Mouse (Mus musculus) activated CD4-positive, CD25-positive, alpha-beta regulatory T cell, adult 4 months (primary cell): ENCODE data around the gene B3galnt2. TPM values are rescaled to one million over a fixed set of nuclear protein-coding genes. Genes with fewer than 3 reads are reported as not detected.
"Not testable (repeated sequence)": the region's sequence is repeated elsewhere in the genome, so short reads cannot be mapped to it uniquely, and the experiment has no call there.

ENCODE experiments used
- ATAC-seq: one replicate; pipeline ENCODE4 v1.8.0; 2017
- polyA plus RNA-seq, 2 experiments: library from polyadenylated mRNA; unstranded; fragments of 100-300 nt; shearing (Covaris generic); gene quantifications; one replicate each; pipeline ENCODE4 v1.2.1; 2017

The B3galnt2 gene
- 10 to 100 TPM; 10.4 to 14.0 TPM for polyA plus RNA-seq

GRCm38 (mm10) chr13:13953874-13954832, at the start of gene B3galnt2:
Gene B3galnt2 (plus strand): TSS chr13:13954469.
- ATAC-seq, result peak; percentile 93

DNA sequence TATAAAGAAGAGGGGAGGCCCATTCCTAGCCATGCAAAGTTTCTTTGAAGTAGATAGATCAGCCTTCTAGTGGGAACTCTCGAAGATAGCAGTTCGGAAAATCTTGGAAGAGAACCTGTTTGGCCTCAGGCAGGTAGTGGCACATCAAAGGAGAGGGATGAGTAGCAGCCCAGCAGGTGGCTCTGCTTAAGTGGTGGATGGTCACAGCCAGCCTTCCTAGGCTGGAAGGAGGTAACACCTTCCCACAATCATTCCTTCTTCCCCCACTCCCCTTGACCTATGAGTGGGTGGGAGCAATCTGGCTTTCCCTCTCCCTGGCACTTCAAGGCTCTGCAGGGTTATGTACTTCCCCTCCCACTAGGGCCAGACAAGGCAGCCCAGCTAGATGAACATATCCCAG, 42.9 kb upstream of the B3galnt2 start:
- no peak for ATAC-seq

DNA sequence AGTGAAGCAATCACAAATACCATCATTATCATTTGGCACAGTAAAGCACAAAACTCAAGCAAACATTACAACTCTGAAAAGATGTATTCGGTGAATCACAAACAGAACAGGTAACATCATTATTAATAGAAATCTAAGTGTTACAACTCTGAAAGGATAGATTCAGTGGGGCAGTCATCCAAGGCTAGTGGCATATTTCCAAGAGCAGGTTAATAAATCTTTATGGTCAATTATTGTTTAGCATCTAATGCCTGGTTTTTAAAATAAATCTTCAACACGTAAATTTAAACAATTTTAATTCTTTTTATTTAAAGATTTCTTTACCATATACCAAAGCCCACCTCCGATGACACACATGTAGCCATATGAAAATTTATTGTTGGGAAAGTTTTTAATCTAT, 34.9 kb upstream of the B3galnt2 start:
- no peak for ATAC-seq

GRCm38 (mm10) chr13:13922526-13922925, 31.7 kb upstream of the B3galnt2 start:
- no peak for ATAC-seq

DNA sequence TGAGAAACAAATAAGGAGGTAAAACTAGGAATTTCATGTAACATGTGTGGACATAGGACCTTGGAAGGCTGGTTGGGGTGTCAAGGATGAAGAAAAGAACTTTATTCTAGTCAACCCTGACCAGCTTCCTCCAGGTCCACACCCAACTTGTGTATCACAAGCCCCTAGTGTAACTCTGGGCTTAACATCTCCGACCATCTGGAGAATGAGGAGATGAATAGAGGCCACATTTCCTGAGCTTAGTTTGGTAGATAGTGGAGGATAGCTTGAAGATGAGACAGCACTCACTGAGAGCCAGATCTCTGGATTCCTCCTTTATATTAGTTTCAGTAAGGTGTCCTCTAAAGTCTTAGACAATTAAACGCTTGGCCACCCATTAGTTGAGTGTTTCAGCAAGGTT, 24.3 kb upstream of the B3galnt2 start:
- no peak for ATAC-seq

DNA sequence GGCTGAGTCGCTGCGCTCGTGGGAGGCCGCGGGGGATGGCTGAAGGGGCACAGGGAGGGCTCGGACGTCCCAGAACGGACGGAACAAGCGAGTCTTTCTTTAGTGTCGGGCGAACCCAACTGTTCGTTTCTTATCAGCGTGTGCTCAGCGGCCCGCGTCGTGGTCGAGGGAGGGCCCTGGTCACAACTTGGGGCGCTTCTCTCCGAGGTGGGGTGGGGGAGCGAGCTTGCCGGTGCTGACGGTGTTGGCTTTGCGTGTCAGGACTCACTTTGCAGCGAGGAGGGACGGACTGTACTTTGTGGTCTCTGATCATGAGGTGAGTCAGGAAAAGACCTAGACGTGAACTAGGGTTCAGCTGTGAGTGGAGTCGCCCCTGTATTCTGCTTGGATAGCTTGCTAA, 662 bp downstream of the B3galnt2 start:
- ATAC-seq, result peak; percentile 1

DNA sequence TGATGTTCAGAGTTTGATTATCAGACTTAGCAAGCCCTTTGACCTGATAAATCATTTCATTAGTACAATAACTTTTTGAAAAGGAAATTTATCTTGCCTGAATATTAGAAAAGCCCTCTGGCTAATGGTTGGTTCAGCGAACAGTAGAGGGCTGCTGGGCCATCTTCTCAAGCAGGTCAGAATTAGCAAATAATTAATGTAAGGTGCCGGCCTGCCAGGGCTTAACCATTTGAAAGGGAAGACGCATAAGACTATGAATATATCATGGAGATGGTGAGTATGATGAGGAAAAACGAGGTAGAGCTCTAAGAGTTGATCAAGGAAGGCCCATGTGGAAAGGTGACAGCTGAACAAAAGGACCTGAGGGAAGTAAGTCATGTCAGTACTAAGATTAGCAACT, 2.4 kb downstream of the B3galnt2 start:
- ATAC-seq, result no peak

GRCm38 (mm10) chr13:13960211-13960610, 5.9 kb downstream of the B3galnt2 start:
- ATAC-seq, result no peak

- no peak for ATAC-seq
Observed at GRCm38 (mm10) chr13:13961046-13961445, 6.8 kb downstream of the B3galnt2 start.

DNA sequence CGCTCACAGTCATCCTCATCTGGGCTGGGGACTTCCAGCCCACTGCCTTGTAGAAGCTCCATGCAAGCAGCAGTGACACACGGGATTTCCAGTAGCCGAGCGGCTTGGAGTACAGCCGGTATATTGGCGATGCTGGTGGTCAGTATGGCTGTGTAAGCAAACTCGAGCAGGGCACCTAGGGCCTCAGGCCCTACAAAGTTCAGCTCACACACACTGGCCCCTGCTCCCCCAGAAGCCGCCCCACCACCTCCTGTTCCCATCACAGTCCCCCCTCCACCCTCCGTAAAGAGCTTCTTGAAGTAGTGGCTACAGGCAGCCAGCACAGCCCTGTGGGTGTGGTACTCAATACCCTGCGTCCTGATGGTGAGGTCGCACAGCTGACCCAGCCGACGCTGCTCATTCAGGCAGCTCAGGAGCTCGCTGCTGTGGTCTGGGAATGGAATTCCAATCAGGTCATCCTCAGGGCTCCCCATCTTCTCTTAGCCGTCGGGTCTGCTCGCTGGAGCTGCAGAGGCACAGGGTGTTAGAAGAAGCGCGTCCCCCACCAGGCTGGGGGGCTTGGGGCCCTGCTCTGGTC, 11.2 kb downstream of the B3galnt2 start:
- no peak for ATAC-seq

DNA sequence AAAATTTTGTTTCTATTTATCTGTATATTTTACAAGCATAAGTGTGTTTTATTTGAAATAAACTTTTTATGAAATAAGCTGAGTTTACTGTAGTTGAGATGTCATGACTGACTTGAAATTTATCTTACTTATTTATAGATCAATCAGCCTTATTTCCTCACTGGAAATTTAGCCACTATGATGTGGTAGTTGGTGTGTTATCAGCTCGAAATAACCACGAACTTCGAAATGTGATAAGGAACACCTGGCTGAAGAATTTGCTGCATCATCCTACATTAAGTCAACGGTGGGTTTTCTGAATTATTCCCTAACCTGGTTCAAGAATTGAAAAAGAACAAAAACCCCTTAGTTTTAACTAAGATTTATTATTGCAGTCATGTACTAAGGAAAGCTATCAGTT, 11.9 kb downstream of the B3galnt2 start:
- ATAC-seq, result no peak

- ATAC-seq, result no peak
Observed at GRCm38 (mm10) chr13:13968629-13969111, 14.4 kb downstream of the B3galnt2 start.

GRCm38 (mm10) chr13:13969796-13970195, 15.5 kb downstream of the B3galnt2 start:
- no peak for ATAC-seq

GRCm38 (mm10) chr13:13981842-13982241, 27.6 kb downstream of the B3galnt2 start:
- not testable (repeated sequence) for ATAC-seq

GRCm38 (mm10) chr13:13983523-13983922, 29.3 kb downstream of the B3galnt2 start:
- no peak for ATAC-seq

GRCm38 (mm10) chr13:13989135-13989534, 34.9 kb downstream of the B3galnt2 start:
- no peak for ATAC-seq

- ATAC-seq, result no peak
Observed at GRCm38 (mm10) chr13:13990391-13990790, 36.1 kb downstream of the B3galnt2 start.

GRCm38 (mm10) chr13:13993041-13993440, 38.8 kb downstream of the B3galnt2 start:
- ATAC-seq, result no peak

- no peak for ATAC-seq
Observed at GRCm38 (mm10) chr13:13995046-13995445, 40.8 kb downstream of the B3galnt2 start.

GRCm38 (mm10) chr13:13997476-13997875, 43.2 kb downstream of the B3galnt2 start:
- ATAC-seq, result no peak

DNA sequence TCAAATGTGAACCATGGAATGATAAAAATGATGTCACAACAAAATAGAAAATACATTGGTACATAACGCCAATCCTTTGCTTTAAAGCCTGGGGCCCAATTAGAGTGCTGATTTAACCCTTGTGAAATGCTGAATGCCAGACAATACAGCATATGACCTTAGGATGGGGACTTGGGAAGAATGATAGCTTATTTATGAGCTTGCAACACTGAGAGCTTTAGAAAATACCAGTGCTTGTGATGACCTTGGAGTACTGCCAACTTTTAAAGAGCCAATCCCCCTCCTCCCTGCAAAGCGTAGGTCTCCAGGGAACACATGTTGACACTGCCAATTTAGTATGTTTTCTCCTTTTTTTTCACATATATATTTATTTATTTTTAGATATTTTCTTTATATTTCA, 48.4 kb downstream of the B3galnt2 start:
- ATAC-seq, result no peak

DNA sequence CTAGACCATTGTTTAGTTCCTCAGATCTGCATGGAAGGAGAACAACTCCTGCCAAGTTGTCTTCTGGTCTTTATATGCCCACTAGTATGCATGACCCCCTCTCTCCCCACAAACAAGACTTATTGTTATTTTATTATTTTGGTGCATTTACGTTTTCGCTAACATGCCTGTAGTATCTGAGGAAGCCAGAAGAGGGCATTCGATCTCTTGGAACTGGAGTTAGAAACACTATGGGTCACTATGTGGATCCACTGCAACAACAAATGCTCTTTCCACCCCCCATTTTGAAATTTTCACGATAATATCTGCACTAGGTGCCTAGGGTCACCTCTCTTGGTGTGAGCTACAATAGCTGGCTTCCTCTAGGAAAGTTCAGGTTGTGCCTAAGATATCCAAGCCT, 49.8 kb downstream of the B3galnt2 start:
- no peak for ATAC-seq

DNA sequence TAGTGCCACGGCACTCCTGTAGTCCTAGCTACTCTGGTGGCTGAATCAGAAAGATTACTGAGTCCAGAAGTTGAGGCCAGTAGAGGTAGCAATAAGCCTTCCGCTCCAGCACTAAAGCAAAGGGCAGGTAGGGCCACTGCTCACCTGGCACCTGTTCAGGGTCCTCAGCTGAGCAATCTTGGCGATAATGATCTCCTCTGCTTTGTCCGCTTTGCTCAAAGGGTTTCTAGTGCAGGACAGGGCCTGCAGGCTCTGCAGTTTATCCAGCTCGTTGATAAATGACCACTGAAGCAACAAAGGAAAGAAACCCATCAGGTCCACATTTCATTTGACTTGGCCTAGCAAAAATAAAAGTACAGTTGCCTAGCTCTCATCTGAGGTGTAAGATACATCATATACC, 50.7 kb downstream of the B3galnt2 start:
- no peak for ATAC-seq

- ATAC-seq, result no peak
Observed at GRCm38 (mm10) chr13:14006056-14006455, 51.8 kb downstream of the B3galnt2 start.
